Mouse (Mus musculus) left cerebral cortex, postnatal 25 days (tissue): Measurements from ENCODE around the gene Scamp1. TPM values are rescaled to one million over a fixed set of nuclear protein-coding genes. Genes with fewer than 3 reads are reported as not detected.

ENCODE experiments used
- DNase-seq, 2 experiments: peaks; one replicate each; pipeline ENCODE4 v3.0.0; 2022; ENCODE audit warnings: low spot score in 2 of 2, mixed read lengths in 1 of 2
- intact Hi-C: fragments of 180-260 bp; cut with DNase I; formaldehyde crosslinking; loops from one replicate; pipeline ENCODE4 v1.15.1; 2025
- total RNA-seq, 2 experiments: library from RNA; stranded (reverse); gene quantifications; 2 replicates each; pipeline ENCODE4 v1.2.3; 2021

The Scamp1 gene
- total RNA-seq, 2 experiments from 2014 or later, result 181 to 184 TPM

GRCm38 (mm10) chr13:94284543-94285269 is 951 bp downstream of the Scamp1 start:
- DNase-seq, result peak; percentile 30 to 33
- intact Hi-C loops, result loop anchor here (2.0 kb wide), 1 partner anchor 74 kb away; the partner anchor contains the start of gene Ap3b1

DNA sequence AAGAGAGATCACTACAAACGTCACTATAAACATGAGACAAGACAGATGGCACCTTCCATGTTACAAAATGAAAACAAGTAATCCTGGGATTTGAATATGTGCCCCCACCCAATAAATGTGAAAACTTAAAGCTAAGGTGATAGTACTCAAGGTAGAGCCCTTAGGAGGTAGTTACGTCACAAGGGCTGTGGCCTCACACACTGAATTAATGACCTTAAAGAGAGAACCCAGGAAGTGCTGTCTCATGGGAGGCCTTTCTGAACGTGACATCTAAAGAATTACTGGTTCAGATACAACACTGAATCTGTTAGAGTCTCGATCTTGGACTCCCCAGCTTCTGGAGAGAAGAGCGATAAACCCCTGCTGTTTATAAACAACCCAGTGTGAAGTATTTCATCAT is 6.2 kb downstream of the Scamp1 start:
- DNase-seq, result no peak
- intact Hi-C loops, result no loop called here

GRCm38 (mm10) chr13:94271284-94271683 is 14.4 kb downstream of the Scamp1 start:
- intact Hi-C loops, result no loop called here
- DNase-seq, result no peak

GRCm38 (mm10) chr13:94268201-94268600 is 17.5 kb downstream of the Scamp1 start:
- intact Hi-C loops, result no loop called here
- no peak for DNase-seq

- DNase-seq, result peak; percentile 16 to 35
- intact Hi-C loops, result no loop called here
Measured at GRCm38 (mm10) chr13:94267190-94267589, 18.5 kb downstream of the Scamp1 start.

DNA sequence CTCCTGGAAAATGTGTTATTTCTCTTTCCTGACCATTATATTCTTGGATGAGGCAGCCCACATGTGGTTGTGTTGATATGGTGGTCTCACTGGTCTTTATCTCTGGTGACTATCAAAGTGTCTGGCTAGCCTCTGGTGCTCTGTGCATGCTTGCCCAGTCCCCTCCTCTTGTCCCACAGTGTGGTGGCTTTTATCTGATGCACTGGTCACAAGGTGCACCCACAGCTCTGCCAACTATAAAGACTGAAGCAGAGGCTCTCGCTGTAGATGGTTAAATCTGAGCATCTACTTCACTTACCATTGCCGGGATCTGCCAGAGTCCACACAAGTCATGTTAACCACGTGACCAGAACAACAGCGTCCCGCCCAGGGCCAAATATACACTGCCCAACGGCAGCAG is 19.1 kb downstream of the Scamp1 start:
- intact Hi-C loops, result no loop called here
- DNase-seq, result no peak

DNA sequence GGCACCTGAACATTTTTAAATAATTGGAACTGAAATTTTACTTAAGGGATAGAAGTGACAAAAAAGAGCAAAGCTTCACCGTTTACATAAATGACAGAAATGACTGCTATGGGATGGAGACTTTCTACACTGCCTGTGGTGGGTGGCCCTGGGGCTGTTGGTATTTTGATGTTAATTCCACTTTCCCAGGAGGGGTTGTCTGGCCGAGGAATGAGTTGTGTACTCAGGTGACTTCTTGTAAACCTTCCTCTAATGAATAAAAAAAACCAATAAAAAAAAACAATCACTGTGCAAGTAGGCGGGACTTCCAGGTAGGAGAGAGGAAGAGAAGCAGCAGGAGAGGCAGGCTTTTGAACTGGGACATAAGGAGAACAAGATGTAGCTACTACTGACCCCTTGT is 20.4 kb downstream of the Scamp1 start:
- intact Hi-C loops, result no loop called here
- no peak for DNase-seq

DNA sequence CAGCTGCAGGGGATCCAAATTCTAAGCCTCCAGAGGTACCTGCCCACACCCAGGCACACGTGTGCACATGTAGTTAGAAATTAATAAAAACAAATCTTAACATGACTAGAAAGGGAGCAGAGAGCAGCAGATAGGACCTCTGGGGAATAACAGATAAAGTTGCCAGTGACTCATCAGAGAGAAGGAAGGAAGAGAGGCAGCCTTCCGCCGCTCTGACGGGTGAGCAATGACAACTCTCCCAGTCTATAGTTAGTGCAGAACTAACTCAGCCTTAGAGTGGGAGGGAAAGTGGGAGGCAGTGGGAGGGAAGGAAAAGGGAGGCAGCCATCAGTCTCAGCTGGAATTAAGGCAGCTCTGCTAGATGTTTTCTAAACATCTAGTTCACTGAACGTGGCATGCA is 21.7 kb downstream of the Scamp1 start:
- intact Hi-C loops, result no loop called here
- peak in 1 of 2 experiments; percentile 50 for DNase-seq

- peak in 1 of 2 experiments; percentile 36 for DNase-seq
- intact Hi-C loops, result no loop called here
Measured at GRCm38 (mm10) chr13:94262551-94262950, 23.1 kb downstream of the Scamp1 start.

DNA sequence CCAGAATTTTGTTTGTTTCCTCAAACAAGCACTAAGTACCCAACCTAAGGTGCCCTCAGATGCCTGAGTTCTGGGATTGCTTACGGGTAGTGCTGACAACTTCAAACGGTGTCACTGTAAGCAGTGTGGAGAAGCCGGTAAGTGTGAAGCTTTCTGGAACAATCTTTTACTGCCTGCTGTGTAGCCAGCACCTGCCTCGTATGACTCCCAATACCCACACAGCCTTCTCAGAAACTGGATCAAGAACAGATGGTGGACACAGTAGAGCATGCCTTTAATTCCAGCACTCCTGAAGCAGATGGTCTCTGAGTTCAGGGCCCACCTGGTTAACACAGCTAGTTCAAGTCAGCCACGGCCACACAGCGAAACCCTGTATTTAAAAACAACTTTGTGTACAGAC is 24.0 kb downstream of the Scamp1 start:
- DNase-seq, result peak in 1 of 2 experiments; percentile 24
- intact Hi-C loops, result no loop called here

- intact Hi-C loops, result no loop called here
- no peak for DNase-seq
Measured at GRCm38 (mm10) chr13:94260961-94261360, 24.7 kb downstream of the Scamp1 start.

DNA sequence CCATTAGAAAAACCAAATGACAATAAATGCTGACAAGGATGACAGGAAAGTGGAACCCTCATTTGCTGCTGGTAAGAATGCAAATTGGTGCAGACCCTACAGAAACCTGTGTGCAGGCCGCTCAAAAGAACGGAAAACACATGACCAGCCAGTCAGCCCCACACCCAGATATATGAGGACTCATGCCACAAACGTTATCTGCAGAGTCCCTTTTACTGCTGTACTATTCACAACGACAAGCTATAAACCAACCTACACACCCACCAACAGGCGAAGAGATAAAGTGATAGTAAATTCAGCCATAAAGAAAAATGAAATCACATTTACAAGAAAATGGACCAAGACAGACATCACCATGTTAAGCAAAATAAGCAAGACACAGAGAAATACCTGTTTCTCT is 26.4 kb downstream of the Scamp1 start:
- no peak for DNase-seq
- intact Hi-C loops, result no loop called here

DNA sequence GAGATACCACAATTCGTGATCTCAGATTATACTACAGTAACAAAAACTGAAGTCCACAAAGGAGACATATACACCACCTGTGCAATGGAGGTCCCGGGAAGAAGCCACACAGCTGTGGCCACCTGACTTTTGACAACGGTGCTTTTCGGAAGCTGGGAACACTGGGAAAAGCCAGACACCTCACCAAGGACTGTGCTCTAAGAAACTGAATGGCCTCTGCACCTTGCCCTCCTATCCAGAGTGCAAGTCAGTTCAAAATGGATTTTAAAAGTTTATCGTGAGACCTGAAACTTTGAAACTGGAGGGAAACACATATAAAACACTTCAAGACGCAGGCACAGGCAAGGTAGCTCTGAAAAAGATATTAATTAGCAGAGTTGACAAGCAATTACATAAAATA is 27.1 kb downstream of the Scamp1 start:
- intact Hi-C loops, result no loop called here
- no peak for DNase-seq

DNA sequence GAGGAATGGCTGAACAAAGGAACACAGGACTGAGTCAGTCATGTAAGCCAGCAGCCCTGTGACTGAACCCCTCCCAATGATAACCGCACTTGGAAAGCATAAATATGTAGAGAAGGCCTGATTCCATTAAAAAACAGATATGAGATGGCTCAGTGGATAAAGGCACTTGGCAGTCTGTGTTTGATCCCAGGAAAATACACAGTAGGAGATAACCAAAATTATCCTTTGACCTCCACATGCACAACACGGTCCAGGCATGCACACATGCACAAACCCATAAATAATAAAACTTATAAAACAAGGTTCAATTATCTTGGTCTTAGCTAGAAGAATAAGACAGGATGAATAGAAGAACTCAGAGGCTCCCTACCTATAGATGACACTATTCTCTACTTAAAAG is 27.9 kb downstream of the Scamp1 start:
- DNase-seq, result no peak
- intact Hi-C loops, result no loop called here

- no peak for DNase-seq
- intact Hi-C loops, result no loop called here
Measured at GRCm38 (mm10) chr13:94255176-94255575, 30.5 kb downstream of the Scamp1 start.

DNA sequence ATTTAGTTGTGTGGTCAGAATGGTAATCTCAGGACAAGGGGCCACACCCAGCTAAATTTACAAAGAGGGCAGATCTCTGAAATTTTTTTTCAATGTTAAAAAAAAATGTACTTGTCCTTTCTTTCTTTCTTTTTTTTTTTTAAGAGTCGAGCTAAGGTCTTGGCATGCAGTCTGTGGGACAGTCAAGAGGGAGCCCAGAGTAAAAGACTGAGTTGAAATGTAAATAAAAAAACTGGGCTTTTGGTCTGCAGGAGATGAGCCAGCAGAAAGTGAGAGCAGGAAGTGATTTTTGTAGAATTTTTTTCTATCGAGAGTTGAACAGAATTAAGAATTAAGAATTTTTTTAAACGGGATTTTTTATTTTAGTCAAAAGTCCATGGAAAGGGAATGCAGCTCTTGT is 31.4 kb downstream of the Scamp1 start:
- intact Hi-C loops, result no loop called here
- DNase-seq, result no peak

GRCm38 (mm10) chr13:94253052-94253451 is 32.6 kb downstream of the Scamp1 start:
- no peak for DNase-seq
- intact Hi-C loops, result no loop called here

DNA sequence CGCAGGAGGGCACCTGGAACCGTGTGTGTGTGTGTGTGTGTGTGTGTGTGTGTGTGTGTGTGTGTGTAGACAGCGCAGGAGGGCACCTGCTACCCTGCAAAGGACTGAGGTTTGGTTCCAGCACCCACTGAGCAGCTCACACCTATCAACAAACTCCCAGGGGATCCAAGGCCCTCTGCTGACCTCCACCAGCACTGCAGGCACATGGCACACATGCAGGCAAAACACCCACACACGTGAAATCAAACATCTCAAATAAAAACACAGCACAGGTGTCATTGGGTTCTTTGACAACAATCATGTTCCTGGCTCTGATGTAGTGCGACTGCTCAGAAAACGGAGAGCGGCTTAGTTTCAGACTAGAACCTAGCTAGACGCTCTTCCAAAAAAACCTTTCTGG is 34.9 kb downstream of the Scamp1 start:
- intact Hi-C loops, result no loop called here
- no peak for DNase-seq

DNA sequence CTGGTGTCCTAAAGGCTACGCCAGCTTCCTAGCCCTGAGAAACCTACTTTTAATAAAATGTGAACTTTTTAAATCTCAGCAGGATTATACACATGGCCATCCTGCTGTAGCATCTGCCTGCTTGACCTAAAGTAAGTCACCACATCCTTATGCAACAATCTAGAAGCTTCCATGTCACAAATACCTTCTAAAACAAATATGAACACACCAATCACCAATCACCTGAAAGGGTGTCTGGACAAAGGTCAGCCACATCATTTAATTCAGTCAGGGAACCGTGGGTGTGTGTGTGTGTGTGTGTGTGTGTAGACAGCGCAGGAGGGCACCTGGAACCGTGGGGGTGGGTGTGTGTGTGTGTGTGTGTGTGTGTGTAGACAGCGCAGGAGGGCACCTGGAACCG is 35.5 kb downstream of the Scamp1 start:
- intact Hi-C loops, result no loop called here
- DNase-seq, result no peak

DNA sequence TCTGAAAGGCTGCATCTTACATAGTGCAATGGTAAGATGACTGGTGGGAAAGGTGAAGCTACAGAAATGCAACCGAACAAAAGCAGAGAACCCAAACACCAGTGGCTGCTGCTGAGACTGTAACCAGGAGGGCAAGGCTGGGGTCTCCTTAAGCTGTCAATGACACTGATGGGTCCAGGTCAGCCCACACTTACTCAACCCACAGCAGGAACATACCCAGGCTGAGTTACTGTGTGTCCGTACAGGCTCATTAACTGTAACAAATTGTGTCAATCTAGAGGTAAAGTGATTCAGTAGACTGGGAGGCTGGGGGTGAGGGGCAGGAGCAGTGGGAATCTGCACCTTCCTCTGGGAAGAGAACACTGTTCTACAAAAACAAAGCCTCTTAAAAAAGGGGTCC is 42.8 kb downstream of the Scamp1 start:
- intact Hi-C loops, result no loop called here
- no peak for DNase-seq

GRCm38 (mm10) chr13:94241892-94242524 is 43.6 kb downstream of the Scamp1 start:
- intact Hi-C loops, result no loop called here
- DNase-seq, result no peak
